Mouse (Mus musculus) cerebellum, adult 2 months (tissue): ENCODE measurements at regions not wholly inside any gene's neighbourhood (a gene's known extent, or its start where the extent isn't known, plus 50 kb on each side); places are given as distances from the start of the nearest gene placed in this dataset.

Source experiments
- CTCF ChIP-seq: fragments of 200-500 bp; IDR thresholded peaks from 2 replicates; pipeline ENCODE4 v1.5.1; 2011; ENCODE audit warnings: low read depth, mild to moderate bottlenecking, control low read depth, low read length, moderate library complexity, borderline replicate concordance; ENCODE audit not compliant: insufficient read depth
- POLR2A ChIP-seq: fragments of 200-500 bp; IDR thresholded peaks from 2 replicates; pipeline ENCODE4 v1.6.1; 2011; ENCODE audit warnings: low read length, control low read depth, borderline replicate concordance; ENCODE audit not compliant: insufficient read depth

DNA sequence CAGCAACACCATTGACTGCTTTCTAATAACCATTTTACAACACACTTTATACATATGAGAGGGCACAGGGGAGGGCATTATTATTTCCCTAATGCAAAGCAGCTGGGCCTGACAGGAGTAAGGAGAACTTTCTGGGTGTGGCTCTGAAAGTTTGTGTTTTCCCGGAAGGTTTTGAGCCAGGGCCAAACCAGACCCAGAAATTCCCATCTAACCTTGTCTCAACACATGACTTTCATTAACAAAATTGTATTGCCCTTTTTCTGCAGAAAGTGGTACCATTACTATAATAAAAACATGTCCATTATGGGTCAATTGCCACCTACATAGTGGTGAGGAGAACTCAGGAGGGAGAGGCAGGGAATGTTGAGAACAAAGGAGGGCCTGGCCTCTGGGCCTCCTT lies 145.7 kb downstream of the Rab28 start:
- TF ChIP-seq CTCF (no peak), POLR2A (no peak)
